Mouse (Mus musculus) gastrocnemius, postnatal 36 days (tissue): ENCODE data around the gene Dnaja3. TPM values are rescaled to one million over a fixed set of nuclear protein-coding genes. Genes with fewer than 3 reads are reported as not detected.
A peak's percentile ranks its signal among the peaks of the same experiment; 100 is the strongest.

Experiments
- DNase-seq, 2 experiments: peaks; one replicate each; pipeline ENCODE4 v3.0.0; 2022
- intact Hi-C: fragments of 180-260 bp; cut with DNase I; formaldehyde crosslinking; loops from one replicate; pipeline ENCODE4 v1.15.1; 2025
- total RNA-seq, 2 experiments: library from RNA; stranded (reverse); gene quantifications; 2 replicates each; pipeline ENCODE4 v1.2.3; 2021

Dnaja3 gene
- total RNA-seq, 2 experiments from 2014 or later = 90.1 TPM

DNA sequence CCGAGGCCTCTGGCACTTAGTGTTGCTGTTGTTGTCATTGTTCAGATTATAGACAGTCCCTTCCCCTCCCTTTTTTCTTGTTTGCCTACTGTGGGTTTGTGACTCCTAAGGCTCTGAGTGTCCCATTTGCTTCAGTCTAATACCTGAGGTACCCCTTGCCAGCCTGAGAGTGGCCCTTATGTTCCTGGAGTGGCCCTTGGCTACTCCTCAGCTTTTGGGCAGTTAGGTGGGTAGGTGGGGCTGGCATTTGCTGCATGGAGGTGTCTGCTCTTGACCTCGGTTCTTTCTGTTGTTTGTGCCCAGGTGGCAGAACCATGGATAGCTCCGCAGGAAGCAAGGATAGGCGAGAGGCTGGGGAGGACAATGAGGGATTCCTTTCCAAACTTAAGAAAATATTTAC, 65.8 kb downstream of the Dnaja3 start:
- intact Hi-C loops = no loop called here
- DNase-seq = no peak

- intact Hi-C loops = no loop called here
Measured at GRCm38 (mm10) chr16:4711173-4711572, 71.4 kb downstream of the Dnaja3 start.

DNA sequence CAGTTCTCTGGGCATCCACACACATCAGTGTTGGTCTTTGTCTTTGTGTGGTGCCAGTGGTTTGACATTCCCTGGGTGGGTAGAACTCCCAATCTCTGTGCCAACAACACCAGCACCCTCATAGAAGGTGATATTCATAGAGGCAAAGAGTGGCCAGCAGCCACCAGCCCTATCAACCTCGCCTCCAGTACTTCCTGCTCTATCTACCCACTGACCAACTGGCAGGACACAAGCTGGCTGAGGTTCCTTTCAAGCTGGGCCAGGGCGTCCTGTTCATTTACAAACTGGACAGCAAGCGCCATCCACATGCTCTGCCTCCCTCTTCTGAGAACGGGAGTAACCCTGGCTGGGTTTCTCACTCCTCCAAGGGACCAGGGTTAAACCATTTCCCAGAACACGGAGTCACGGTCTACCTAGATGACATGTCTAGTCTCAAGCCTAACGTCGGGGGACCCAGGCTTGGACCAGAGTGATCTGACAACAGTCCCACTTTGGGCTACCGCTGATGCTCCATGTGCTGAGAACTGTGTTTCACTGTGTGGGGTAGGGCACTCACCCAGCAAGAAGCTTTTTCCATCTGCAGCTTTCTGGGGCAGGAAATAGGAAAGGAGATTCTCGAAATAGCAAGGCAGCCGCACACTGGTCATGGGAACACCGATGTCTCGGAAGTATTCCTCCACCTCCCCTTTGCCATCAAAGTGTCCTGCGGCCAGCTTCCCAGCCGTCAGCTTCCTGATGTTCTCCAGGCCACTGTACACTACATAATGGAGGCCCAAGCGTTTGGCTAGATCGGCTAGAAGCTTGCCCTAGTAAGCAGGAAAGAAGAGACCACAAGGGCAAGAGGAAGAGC, 74.3 kb downstream of the Dnaja3 start:
- intact Hi-C loops = no loop called here

More at GRCm38 (mm10) chr16:4711173-4711572, 71.4 kb downstream of the Dnaja3 start:
- DNase-seq = no peak

GRCm38 (mm10) chr16:4717866-4718265, 78.1 kb downstream of the Dnaja3 start:
- no peak for DNase-seq
- intact Hi-C loops = no loop called here

More for the DNA sequence above, 74.3 kb downstream of the Dnaja3 start:
- DNase-seq = no peak

DNA sequence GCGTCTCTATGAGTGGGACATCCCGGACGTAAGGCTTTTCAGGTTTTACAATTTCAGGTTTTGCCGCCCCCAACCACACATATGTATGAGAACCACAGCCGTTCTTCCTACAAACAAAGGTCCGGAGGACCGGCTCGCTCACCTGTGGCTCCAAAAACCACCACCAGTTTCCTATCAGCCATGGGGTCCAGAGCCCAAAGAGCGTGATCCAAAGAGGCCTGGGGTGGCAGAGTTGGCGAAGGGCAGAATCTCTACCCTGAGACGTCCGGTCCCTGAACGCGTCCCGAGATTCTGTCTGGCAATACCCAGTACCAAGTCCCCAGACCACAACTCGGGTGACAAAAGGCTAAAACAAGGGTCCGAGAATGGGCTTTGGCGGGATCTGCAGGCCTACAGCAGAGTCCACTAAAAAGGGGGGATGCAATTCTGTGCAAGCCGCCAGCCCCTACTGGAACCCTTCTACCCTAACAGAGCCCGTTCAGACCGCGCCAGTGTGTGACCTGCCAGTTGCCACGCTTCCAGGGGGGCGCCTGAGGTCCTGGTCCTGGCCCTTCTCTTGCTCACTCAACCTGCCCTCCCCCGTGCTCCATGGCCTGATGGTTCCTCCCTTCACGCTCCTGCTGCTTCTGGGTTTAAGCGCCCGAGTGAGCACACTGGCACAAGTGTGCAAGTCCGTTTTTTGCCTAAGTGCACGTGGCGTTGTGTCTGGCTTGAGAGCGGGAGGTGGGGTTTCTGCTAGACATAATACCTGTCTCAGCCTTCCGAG, 79.1 kb downstream of the Dnaja3 start, which contains the start of gene Nmral1:
TSS of gene Nmral1 (minus strand) at position 604 of the 766 bp plus-strand sequence.
- DNase-seq = peak; percentile 30 to 65
- intact Hi-C loops = no loop called here

- no peak for DNase-seq
- intact Hi-C loops = loop anchor here (5.0 kb wide), 1 partner anchor 35 kb away; no protein-coding TSS in a partner anchor
Measured at GRCm38 (mm10) chr16:4722128-4722914, 82.5 kb downstream of the Dnaja3 start.

GRCm38 (mm10) chr16:4722915-4723209, 83.1 kb downstream of the Dnaja3 start:
- intact Hi-C loops = loop anchor here (5.0 kb wide), 1 partner anchor 36 kb away; no protein-coding TSS in a partner anchor
- no peak for DNase-seq

DNA sequence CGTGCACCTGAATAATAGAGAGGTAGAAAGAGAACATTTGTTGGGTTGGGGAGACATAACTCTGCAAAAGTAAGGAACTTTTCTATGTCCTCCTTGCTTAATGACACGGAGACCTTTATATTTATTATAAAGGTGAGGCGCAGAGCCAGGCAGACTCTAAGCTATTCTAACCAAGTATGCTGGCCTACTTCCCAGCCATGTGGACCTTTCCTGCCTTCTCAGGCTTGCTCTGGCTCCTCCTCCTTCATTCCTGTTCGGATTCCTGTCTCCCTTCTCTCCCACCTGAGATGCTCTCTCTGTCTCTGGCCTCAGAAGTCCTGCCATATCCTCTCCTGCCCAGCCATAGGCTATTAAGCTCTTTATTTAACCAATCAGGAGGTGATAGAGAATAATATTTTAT, 85.5 kb downstream of the Dnaja3 start:
- no peak for DNase-seq
- intact Hi-C loops = loop anchor here (5.0 kb wide), 1 partner anchor 62 kb away; no protein-coding TSS in a partner anchor

DNA sequence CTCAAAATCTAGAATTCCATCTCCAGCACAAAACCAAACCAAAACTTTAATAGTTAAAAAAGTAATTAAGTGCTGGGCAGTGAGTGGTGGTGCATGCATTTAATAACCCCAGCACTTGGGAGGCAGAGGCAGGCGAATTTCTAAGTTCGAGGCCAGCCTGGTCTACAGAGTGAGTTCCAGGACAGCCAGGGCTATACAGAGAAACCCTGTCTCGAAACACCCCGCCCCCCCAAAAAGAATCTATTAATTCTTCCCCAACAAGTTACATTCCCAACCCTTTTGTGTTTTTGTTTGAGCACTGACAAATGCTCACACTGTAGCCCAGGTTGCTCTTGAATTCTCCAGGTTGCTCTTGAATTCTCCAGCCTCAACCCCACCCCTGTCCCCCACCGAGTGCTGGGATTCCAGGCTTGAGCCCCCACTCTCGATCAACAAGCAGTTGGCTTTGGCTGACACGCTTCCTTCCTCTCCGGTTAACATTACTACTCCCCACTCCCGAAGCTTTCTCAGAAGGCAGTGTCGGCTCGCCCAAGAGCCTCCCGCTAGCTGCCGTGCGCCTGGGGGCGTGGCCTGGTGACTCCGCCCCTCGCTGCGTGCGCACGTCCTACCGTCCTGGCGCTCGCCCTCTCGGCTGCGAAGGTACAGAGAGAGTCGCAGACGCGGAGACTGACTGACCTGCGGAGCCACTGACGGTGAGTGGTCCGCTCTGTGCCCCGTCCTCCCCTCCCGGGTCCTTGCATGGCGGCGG, 86.2 kb downstream of the Dnaja3 start, which contains the start of gene Hmox2:
TSS of gene Hmox2 (plus strand) at position 582 of the 748 bp plus-strand sequence.
- intact Hi-C loops = loop anchor here (5.0 kb wide), 1 partner anchor 61 kb away; no protein-coding TSS in a partner anchor
- peak; percentile 92 to 93 for DNase-seq

GRCm38 (mm10) chr16:4726528-4727128, 86.8 kb downstream of the Dnaja3 start:
- peak in 1 of 2 experiments; percentile 12 for DNase-seq
- intact Hi-C loops = loop anchor here (5.0 kb wide), 1 partner anchor 61 kb away; no protein-coding TSS in a partner anchor

DNA sequence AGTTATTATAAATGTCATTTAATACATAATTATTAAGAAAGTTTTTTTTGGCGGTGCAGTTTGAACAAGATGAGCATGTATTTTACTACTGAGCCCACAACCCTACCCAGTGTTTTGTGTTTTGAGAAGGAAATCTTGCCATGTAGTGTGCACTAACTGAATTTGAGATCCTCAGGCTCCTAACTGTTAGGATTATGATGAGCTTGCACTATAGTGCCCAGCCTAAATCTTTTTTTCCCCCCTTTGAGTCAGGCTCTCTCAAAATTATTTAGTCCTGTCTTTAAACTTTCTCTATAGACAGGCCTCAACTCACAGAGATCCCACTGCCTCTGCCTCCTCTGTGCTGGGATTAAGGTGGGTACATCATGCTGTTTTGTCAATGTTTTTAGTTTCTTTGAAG, 87.7 kb downstream of the Dnaja3 start:
- intact Hi-C loops = loop anchor here (5.0 kb wide), 1 partner anchor 60 kb away; no protein-coding TSS in a partner anchor
- no peak for DNase-seq

- intact Hi-C loops = loop anchor here (5.0 kb wide), 1 partner anchor 59 kb away; no protein-coding TSS in a partner anchor
Measured at GRCm38 (mm10) chr16:4727963-4728362, 88.2 kb downstream of the Dnaja3 start.

DNA sequence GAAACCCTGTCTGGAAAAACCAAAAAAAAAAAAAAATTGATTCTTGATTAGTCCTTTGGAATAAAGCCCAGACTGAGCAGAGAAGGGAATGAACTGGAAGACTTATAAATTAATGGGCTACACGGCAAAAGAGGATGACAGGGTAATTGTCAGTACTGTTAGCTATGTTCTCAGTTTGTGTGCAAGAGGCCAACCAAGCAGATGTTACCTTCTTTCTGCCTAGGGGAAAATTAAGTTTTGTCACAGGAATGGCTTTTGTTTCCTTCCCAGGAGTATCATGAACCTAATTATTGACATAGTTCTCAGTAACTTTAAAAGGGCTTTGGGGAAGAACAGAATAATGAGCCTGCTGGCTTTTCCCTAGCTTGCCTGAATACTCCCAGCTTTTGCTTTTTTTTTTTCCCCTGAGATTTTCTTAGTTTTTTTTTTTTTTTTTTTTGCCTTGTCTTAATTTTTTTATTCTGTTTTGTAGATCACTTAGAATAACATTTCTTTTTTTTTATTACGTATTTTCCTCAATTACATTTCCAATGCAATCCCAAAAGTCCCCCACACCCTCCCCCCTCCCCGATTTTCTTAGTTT, 91.1 kb downstream of the Dnaja3 start:
- intact Hi-C loops = no loop called here
- no peak for DNase-seq

More at GRCm38 (mm10) chr16:4727963-4728362, 88.2 kb downstream of the Dnaja3 start:
- no peak for DNase-seq

DNA sequence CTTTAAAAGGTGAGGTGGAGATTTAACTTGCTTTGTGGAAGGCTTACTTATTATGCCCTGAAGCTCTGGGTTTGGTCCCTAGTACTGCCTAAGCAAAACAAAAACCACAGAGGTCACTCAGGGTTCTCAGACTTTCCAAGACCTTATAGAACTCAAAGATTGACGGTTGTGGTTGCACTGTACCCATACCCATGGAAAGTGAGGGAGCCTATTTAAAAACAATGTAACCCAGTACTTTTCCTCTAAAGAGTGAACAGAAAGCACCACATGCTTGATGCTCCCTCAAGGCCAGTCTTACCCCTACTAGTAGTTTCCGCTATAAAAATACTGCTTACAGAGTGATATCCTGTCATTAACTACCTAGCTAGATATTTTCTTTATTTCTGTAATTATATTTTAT, 96.5 kb downstream of the Dnaja3 start:
- DNase-seq = no peak
- intact Hi-C loops = no loop called here

DNA sequence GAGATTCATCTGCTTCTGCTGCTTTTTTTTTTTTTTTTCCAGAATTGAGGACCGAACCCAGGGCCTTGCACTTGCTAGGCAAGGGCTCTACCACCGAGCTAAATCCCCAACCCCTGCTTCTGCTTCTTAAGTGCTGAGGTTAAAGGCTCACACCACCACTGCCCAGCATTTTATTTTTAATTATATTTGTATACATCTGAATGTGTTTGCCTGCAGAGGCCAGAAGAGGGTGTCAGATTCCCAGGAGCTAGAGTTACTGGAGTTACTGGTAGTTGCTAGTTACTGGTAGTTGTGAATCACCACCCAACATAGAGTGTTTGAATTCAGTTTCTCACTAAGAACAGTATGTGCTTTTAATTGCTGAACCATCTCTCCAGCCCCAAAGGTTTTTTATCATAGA, 100.2 kb downstream of the Dnaja3 start:
- no peak for DNase-seq
- intact Hi-C loops = no loop called here

- intact Hi-C loops = no loop called here
- no peak for DNase-seq
Measured at GRCm38 (mm10) chr16:4742186-4742585, 102.4 kb downstream of the Dnaja3 start.

- intact Hi-C loops = no loop called here
- no peak for DNase-seq
Measured at GRCm38 (mm10) chr16:4752155-4752554, 112.4 kb downstream of the Dnaja3 start.

DNA sequence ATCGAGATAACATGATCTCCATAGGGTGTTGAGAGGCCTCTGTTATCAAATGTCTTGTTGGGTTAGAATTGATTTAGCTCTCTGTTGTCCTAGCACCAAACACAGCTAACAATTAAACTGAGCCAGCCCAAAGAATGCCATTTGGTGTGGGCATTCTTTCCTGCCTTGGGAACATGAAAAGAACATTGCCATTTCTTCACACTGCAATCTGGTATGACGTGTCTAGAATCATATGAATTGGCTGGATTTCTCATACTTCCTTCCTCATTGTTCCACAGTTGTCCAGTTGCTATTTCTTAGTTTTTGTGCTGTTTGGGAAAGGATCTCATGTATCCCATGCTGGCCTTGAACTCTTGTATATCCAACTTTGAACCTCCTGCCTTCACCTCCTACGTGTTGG, 114.3 kb downstream of the Dnaja3 start:
- DNase-seq = no peak
- intact Hi-C loops = no loop called here
